Mouse (Mus musculus) gastrocnemius, postnatal 14 days (tissue): ENCODE results near the gene Kdelr1. TPM values are rescaled to one million over a fixed set of nuclear protein-coding genes. Genes with fewer than 3 reads are reported as not detected.
A peak's percentile ranks its signal among the peaks of the same experiment; 100 is the strongest.

ENCODE experiments used
- DNase-seq: peaks from one replicate; pipeline ENCODE4 v3.0.0; 2021; ENCODE audit warnings: mixed read lengths
- intact Hi-C: fragments of 180-260 bp; cut with DNase I; formaldehyde crosslinking; loops from one replicate; pipeline ENCODE4 v1.15.1; 2025; ENCODE audit warnings: low total_unique reads
- long read RNA-seq, 2 experiments: library from polyadenylated mRNA; stranded (forward); transcript quantifications; one replicate each; pipeline ENCODE4 v2.0.0; 2021
- total RNA-seq, 2 experiments: library from RNA; stranded (reverse); gene quantifications; 2 replicates each; pipeline ENCODE4 v1.2.3; 2021

The Kdelr1 gene
- total RNA-seq = 10 to 100 TPM; 64.2 to 68.5 TPM
- long read RNA-seq, experiment 1, transcript Kdelr1-201 (5 exons, 1,599 nt) = major isoform, 7 of 10 reads
- long read RNA-seq, experiment 1, partial matches to known transcripts = 0 of 10 reads
- long read RNA-seq, experiment 1, other reads (novel, unspliced or antisense) = 3 of 10 reads
- long read RNA-seq, experiment 2, transcript Kdelr1-201 (5 exons, 1,599 nt) = major isoform, 6 of 13 reads
- long read RNA-seq, experiment 2, partial matches to known transcripts = 6 of 13 reads
- long read RNA-seq, experiment 2, other reads (novel, unspliced or antisense) = 0 of 13 reads

DNA sequence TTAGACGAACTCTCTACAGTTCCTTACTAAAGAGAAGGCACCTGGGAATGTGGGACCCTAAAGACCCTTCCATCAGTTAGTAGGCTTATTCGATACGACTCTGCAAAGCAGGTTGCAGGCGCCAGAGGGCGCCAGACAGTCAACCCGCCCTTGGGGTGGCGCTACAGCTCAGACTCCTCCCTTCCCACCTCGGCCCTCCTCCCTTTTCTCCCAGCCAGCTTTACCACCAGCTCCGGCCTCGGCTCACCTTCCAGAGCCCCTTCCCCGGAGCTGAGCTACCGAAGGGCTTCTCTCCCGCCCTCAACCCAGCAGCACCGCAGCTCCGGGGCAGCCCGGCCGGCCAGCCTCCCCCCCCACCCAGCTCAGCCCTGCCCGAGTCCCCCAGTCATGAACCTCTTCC is at the start of gene Kdelr1:
Gene Kdelr1, plus strand, starts transcription at position 149 of the 400 bp plus-strand sequence.
- DNase-seq = peak; percentile 88
- intact Hi-C loops = loop anchor here (5.0 kb wide), 1 partner anchor 60 kb away; no protein-coding TSS in a partner anchor

DNA sequence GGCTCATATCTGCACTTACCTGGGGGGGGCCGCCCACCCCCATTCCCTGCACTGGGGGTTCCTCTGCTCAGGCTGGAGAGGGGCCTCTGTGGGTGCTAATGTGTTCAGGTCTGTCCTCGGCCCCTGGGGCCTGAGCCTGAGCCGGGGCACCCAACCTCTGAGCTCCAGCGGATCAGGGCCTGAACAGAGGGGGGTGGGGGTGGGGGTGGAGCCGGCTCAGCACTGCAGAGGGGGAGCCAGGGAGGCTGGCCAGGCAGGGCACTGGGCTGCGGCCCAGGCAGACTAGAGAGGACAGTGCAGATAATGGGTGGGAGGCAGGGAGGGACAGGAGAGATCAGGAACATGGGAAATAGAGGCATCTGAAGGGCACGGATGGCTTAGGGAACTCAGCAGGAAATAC is 48.0 kb upstream of the Kdelr1 start, which contains the start of gene Kcnj14:
Gene Kcnj14, minus strand, starts transcription at position 185 of the 400 bp plus-strand sequence.
- intact Hi-C loops = no loop called here

DNA sequence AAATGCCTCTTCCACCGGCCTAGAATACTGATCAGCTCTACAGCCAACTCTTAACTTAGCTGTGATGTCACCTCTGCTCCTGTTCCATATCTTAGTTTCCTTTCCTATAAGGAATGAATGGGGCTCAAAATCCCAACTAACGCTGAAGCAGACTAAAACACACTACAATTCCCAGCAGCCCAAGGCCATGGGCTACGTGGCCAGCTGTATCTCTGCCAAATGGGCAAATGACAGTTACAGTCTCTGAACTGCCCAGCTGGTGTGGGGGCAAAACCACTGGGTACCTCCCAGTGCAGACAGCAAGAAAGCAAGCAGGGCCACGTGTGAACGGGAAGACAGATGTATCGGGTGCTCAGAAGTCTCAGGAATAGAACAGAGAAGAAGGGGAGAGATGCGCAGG is 45.9 kb upstream of the Kdelr1 start:
- no peak for DNase-seq
- intact Hi-C loops = no loop called here

More for the DNA sequence above, 48.0 kb upstream of the Kdelr1 start, which contains the start of gene Kcnj14:
- no peak for DNase-seq

DNA sequence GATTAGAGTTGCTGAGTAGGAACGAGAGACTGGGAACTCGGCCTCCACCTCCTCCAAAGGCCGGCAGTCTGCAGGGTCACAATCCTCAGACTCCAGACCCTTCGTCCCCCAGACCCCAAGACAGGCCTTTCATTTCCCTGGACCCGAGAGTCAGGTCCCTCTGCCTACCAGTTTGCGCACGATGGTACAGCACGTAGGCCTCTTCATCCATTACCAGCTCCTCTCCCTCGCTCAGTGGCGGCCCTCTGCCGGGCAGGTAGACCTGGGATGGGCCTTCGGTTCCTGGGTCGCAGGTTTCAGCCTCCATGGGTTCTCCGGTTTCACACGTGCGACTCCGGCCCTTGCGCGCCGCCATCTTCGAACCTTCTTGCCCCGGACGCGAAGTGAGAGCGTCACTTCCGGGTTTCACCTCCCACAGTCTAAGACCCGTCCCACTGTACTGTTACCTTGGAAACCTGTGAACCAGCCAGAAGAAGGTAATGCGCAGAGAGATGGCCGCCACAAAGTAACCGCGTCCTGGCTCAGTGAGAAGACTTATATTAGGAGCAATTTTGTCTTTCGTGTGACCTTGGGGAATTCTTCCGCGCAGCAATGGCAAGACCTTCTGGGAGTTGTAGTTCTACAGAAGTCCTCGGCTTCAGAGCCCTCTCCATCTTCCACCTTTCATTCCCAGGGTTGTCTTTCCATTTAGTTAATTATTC is 42.0 kb upstream of the Kdelr1 start, which contains the start of gene Grwd1:
Gene Grwd1, minus strand, starts transcription at position 518 of the 701 bp plus-strand sequence.
- DNase-seq = peak; percentile 81
- intact Hi-C loops = no loop called here

DNA sequence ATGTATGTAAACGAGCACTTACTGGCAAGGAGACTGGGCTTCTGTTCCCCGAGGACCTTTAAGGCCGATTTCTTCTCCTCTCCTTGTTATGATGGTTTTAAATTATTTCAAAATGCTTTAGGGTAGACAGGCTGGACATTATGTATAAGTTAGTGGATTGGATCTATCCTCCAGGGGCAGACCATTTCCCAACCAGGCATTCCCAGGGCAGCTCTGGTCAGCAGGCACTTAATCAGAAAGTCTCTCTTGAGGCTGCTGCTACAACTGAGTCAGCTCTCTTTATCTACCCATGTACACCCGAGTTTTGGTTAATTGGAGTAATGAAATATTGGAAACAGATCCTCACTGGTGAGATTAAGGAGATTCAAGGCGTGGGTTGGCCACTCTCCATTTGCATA is 41.4 kb upstream of the Kdelr1 start:
- no peak for DNase-seq
- intact Hi-C loops = no loop called here

DNA sequence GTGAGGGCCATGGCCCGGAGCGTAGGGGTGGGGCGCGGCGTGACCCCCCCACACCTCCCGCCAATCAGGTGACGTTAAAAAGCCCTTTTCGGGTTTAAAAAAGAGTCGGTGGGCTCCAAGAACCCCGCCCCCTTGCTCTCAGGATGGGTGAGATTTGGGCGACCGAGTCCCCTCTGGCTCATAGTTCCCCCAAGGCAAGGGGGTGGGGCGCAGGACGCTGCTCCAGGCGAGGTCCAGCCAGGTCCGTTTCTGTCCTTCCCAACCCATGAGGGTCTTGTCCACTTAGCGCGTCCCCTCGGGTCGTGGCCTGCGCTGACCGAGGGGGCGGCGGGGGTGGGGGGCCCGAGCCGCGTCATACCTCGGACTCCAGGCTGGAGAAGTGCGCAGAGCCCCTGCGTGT is 40.1 kb upstream of the Kdelr1 start:
- DNase-seq = no peak
- intact Hi-C loops = no loop called here

DNA sequence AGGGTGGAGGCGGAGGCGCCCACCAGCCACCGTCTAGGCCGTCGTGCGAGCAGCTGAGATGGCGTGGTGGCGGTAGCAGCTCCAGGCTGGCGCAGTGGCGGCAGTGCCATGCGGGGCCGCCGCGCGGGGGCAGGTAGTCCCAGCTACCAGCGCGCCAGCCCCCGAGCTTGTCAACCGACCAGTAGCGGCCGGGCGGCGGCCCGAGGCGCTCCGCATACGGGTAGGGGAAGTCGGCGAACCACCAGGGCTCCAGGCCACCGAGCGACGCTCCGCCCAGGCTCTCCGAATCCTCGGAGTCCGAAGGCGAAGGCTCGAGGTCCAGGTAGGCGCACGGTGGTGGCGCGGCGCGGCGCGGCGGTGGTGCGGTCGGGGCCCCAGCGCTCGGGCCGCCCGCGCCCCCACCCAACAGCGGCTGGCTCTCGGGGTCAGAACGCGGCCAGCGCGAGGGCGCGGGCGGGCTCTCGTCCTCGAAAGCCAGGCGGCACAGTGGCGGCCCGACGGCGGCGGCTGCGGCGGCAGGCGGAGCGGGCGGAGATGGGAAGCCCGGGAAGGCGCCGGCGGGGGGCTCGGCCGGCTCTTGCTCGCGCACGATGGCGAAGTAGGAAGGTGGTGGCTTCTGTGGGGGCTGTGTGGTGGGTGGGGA is 39.3 kb upstream of the Kdelr1 start:
- no peak for DNase-seq
- intact Hi-C loops = no loop called here

DNA sequence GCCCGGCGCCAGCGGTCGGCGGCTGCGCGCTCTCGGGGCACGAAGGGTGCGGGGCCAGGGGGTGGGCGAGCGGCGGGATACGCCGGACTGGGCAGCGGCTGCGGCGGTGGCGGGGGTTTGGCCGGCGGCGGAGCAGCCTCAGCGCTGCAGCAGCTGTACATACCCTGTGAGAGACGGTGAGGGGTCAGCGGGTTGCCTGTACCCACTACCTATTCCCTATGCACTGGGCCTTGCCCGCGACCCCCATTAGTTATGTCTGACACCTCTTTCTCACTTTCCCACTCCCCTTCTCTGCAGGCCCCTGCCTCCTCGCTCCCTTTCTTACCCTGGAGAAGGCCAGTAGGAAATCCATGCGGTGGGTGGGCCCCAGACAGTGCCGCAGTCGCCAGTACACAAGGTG is 38.6 kb upstream of the Kdelr1 start:
- intact Hi-C loops = no loop called here
- DNase-seq = no peak

DNA sequence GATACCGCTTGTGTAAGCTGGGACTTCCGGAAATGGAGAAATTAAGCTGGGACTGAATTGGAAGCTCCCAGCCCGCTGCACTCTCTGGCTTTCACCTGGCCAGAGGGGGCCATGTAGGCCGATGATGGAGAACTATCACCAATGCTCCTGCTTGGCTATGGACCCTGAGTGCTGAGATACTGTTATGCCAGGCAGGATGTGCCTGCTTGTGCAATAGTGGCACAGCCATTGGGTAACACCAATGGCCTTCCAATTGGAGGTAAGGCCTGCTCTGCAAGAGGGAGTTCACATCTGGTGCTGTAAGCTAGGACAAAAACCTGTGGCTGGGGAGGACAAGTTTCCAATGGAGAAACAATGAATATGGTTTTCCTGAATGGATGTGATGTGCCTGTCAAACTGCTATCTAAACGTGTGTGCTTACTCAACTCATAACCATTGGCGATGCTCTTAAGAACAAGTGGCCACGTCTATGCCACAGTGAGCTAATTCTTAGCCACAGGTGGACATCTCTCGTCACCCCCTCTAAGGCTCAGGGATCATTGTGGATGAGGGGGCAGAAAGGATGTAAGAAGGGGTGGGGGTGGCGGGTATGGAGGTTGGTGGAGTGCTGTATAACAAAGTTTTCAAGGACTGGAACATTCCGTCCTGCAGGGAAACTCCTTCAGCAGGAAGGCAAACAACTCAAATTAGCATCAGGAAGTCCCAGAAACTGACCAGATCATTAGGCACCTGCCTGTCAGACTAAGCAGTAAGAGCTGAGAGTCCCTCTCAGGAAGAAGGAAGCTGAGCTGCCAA is 29.4 kb upstream of the Kdelr1 start:
- intact Hi-C loops = no loop called here
- no peak for DNase-seq

DNA sequence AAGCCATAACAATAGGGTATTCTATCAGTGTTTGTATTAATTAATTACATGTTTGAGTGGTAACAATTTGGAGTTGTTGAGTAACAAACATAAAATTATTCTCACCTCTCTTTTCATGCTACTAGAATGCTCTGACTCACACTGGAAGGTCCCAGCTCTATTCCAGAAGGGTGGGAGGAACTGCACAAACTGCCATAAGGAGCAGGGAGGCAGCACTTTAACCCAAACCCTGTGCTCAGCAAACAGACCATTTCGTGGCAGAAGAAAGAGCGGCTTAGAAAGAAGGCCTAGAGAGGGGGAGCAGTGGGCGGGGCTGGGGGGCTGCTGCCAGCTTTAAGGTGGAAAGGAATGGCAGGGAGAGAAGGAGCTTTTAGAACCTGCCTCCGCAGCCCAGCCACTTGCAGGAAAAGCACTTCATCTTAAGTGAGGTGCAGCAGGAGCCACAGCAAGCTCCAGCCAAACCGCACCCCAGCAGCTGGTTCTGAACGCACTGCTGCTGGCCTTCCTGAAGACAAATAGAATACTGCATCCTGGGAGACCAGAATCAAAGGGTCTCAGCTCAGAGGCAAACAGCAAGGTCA is 24.0 kb upstream of the Kdelr1 start:
- DNase-seq = no peak
- intact Hi-C loops = no loop called here

DNA sequence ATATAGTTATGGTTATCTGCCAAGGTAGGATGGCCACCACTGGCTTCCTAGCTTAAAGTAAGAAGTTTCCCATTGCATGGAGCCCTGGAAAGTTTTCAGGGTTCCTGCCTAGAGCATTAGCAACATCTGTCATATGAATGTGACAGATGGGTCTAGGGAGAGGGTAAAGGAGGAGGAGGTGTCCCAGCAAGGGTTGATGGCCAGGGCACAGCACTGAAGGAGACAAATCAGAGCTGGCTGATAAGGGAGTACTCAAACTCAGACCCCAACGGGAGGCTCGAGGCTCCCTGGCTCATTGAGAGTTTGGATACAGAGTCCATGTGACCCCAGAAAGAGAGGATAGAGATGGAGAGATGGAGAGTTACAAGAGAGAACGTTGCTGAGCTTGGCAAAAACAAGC is 21.9 kb upstream of the Kdelr1 start:
- DNase-seq = no peak
- intact Hi-C loops = no loop called here

DNA sequence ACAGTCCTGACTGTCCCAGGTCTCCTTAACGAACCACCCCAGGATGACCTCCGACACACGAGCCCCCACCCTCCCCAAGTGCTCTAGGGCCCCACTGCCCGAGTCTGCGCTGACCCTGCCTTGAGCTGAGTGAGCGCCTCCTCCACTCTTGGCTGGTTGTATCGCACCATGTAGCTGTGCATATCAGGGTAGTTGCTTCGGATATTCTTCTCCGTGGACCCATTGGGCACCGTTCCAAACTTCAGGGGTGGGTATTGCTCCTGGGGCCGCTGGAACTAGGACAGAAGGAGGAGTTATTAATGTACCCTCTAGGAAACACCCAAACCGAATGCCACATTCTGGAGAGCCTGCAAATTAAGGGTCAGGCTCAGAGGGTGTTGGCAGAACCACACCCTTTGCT is 19.5 kb upstream of the Kdelr1 start:
- intact Hi-C loops = no loop called here
- DNase-seq = no peak

DNA sequence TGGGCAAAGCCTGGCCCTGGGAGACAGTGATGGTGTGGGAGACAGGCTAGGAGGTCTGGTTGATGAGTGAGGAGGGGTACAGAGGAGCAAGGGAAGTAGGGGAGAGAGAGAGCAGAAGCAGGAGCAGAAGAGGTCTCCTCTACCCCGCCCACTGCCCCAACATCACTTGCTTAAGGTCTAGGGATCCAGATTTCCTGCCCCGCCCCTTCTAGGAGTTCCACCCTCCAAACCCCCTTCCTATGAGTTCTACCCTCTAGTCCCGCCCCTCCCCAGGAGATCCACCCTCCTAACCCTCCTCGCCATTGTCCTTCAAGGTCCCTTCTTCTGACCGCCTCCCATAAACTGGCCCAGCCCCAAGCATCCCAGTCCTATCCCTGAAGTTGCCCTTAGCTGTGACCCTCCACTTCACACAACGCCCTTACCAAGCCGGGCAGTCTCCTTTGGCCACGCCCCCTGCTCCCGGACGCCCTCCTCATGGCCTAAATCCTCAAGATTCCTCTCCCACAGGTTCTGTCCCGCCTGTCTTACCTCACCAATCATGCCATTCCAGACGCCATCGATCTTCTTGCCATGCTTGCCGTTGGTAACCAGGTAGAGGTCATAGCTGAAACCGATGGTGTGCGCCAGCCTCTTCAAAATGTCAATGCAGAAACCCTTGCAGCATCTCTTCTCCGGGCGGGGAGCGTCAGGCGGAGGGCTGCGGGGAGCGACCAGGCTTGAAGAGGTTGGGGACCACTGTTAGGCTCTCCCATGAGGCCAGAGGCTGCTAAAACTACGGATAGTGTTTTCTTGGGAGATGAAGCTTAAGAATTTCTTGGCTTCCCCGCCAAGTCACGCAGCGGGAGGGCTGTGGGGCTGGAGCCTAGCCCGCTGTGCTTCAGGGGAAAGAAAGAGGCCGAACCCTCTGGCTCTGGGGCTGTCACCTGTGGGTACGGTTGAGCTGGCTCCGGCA is 15.3 kb upstream of the Kdelr1 start:
- no peak for DNase-seq
- intact Hi-C loops = no loop called here

DNA sequence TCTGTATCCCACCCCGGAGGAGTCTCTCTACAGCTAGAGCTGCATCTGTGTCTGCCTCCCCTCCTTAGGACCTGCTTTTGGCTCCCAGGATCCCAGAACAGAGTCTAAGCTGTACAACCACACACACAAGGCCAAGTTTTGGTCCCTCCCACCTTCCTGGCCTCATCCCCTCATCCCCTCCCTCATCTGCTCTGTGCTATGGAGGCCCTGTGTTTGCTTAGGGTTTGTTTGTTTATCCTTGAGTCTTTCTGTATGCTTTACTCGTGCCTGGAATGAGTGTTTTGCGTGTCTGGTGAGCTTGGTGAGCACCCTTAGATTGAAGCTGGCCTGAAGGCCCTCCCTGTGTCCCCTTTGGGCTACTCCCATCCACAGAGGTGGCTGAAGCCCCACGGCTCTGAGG is 13.6 kb upstream of the Kdelr1 start:
- intact Hi-C loops = no loop called here
- no peak for DNase-seq

DNA sequence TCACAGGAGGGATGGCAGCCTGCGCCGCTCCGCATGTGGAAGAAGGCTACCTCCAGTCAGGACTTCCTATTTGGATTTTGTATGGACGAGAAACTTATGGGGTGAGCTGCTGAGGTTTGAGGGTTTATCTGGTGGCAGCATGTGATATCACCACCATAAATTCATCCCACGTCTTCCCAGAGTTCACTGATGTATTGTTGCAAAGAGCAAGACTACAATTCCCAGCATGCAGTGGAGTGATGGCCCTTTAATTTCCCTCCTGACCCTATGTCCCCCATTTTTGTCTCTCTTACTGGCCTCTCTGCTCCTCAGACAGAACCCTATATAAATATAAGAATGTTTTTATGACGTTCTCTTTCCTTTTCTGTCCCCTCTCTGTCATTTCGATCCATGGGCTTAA is 9.8 kb upstream of the Kdelr1 start:
- DNase-seq = no peak
- intact Hi-C loops = no loop called here

DNA sequence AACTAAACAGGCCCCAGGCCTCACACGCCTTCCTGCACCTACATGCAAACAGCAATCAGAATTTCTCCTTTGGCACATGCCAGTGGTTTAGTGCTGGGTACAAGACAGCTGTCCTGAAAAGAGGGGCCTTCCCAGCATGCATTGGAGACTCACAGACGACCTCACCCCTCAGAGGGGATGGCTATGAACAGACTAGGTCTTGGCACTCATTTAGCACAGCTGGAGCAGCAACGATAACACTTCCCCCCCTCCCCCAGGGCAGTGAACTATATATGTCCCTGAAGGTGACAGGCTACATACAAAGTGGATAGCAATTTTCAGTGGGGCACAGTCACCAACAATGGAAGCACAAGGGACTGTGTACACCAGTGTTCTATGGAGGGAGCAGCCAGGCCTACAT is 8.1 kb upstream of the Kdelr1 start:
- intact Hi-C loops = no loop called here
- no peak for DNase-seq

DNA sequence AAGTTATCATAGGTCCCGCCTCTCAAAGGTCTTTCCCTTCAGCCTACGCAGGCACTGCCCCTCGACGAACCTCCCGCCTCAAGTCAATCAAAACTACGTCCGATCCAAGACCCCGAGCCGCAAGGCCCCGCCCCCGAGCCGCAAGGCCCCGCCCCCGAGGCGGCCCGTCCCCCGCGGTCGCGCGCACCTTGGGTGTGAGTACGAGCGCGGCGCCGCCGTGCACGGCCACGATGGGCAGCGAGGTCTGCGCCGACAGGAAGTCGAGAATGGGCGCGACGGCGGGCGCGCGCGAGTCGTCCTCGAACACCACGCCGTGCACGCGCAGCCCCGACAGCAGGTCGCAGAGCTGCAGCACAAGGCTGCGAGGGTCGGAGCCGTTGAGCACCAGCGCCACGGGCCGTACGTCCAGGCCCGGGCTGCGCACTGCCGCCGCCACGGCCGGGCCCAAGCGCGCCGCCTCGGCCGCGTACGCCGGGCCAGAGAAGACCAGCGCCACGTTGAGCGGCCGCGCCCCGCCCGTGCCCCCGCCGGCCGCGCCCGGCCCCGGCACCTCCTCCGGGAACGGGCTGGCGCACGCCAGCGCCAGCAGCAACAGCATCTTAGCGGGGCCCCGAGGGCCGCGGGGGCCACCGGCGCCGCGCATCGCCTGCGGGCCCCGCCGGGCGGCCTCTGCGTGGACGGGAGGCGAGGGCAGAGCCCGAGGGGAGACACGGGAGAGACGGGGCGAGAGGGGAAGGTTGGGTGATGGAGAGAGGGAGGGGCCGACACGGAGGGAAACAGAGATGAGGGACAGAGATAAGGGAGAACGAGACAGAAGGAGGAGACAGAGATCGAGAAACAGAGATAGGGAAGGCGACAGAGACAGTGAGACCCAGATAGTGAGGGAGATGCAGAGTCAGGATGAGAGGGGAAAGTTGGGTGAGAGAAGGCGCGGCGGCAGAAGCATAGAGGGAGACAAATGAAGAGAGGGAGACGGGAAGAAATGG is 6.4 kb upstream of the Kdelr1 start:
- peak; percentile 95 for DNase-seq
- intact Hi-C loops = no loop called here
